Mouse (Mus musculus) heart, adult 2 months (tissue): ENCODE data around the gene B430218F22Rik. TPM values are rescaled to one million over a fixed set of nuclear protein-coding genes. Genes with fewer than 3 reads are reported as not detected.

Experiments
- DNase-seq, 2 experiments: peaks; one replicate each; pipeline ENCODE4 v3.0.0; 2021
- H3K27ac ChIP-seq: fragments of 200-600 bp; 2 replicates; pipeline ENCODE4 v1.8.1; 2022
- H3K27me3 ChIP-seq: fragments of 200-500 bp; 2 replicates; pipeline ENCODE4 v1.6.1; 2012; ENCODE audit warnings: mild to moderate bottlenecking, low read length, inconsistent platforms, mixed read lengths; ENCODE audit not compliant: control insufficient read depth, insufficient read depth
- H3K36me3 ChIP-seq: fragments of 200-500 bp; 2 replicates; pipeline ENCODE4 v1.6.1; 2012; ENCODE audit warnings: low read length, inconsistent platforms; ENCODE audit not compliant: control insufficient read depth, insufficient read depth
- H3K4me1 ChIP-seq: fragments of 200-500 bp; 2 replicates; pipeline ENCODE4 v1.6.1; 2011; ENCODE audit warnings: low read length; ENCODE audit not compliant: control insufficient read depth, insufficient read depth
- H3K4me3 ChIP-seq: fragments of 200-600 bp; 2 replicates; pipeline ENCODE4 v1.8.1; 2022
- H3K79me2 ChIP-seq: fragments of 200-500 bp; replicated peaks from 2 replicates; pipeline ENCODE4 v1.6.1; 2012; ENCODE audit warnings: mild to moderate bottlenecking, inconsistent platforms, low read length, moderate library complexity, mixed read lengths; ENCODE audit not compliant: control insufficient read depth, insufficient read depth
- H3K9ac ChIP-seq: fragments of 200-500 bp; 2 replicates; pipeline ENCODE4 v1.6.1; 2012; ENCODE audit warnings: low read depth, mild to moderate bottlenecking, control low read depth, inconsistent platforms, low read length, mixed read lengths
- CTCF ChIP-seq: fragments of 200-600 bp; IDR thresholded peaks from 2 replicates; pipeline ENCODE4 v1.8.1; 2022; ENCODE audit warnings: antibody characterized with exemption, mild to moderate bottlenecking, moderate library complexity
- EP300 ChIP-seq: fragments of 200-500 bp; IDR thresholded peaks from 2 replicates; pipeline ENCODE4 v1.6.1; 2011; ENCODE audit warnings: low read depth, low read length, control low read depth; ENCODE audit not compliant: insufficient read depth
- POLR2A ChIP-seq: fragments of 200-500 bp; IDR thresholded peaks from 2 replicates; pipeline ENCODE4 v1.6.1; 2011; ENCODE audit warnings: mild to moderate bottlenecking, low read depth, low read length, control low read depth; ENCODE audit not compliant: insufficient read depth
- WGBS: fragments of 180-500 bp; shearing (Covaris S2); methylation state at CpG from one replicate; pipeline ENCODE4 v1.1.7; 2018; 5-methylcytosine and 5-hydroxymethylcytosine counted together
- intact Hi-C: fragments of 180-260 bp; cut with DNase I; formaldehyde crosslinking; loops from one replicate; pipeline ENCODE4 v1.15.1; 2025
- long read RNA-seq: library from polyadenylated mRNA; stranded (forward); transcript quantifications from one replicate; pipeline ENCODE4 v2.0.0, GENCODE M21; 2021
- polyA plus RNA-seq: library from polyadenylated mRNA; depleted of rRNA; stranded (reverse); fragments of >200 nt; gene quantifications from 2 replicates; pipeline ENCODE4 v1.2.3, GENCODE M21; 2012; rRNA removed
- total RNA-seq, 2 experiments: library from RNA; stranded (reverse); gene quantifications; 2 replicates each; pipeline ENCODE4 v1.2.3; 2021

The B430218F22Rik gene
- total RNA-seq (under 1 TPM in 1 of 2 experiments, not detected in 1; 0.16 TPM), polyA plus RNA-seq (not detected in 2 replicates)
- long read RNA-seq, result 0 reads

DNA sequence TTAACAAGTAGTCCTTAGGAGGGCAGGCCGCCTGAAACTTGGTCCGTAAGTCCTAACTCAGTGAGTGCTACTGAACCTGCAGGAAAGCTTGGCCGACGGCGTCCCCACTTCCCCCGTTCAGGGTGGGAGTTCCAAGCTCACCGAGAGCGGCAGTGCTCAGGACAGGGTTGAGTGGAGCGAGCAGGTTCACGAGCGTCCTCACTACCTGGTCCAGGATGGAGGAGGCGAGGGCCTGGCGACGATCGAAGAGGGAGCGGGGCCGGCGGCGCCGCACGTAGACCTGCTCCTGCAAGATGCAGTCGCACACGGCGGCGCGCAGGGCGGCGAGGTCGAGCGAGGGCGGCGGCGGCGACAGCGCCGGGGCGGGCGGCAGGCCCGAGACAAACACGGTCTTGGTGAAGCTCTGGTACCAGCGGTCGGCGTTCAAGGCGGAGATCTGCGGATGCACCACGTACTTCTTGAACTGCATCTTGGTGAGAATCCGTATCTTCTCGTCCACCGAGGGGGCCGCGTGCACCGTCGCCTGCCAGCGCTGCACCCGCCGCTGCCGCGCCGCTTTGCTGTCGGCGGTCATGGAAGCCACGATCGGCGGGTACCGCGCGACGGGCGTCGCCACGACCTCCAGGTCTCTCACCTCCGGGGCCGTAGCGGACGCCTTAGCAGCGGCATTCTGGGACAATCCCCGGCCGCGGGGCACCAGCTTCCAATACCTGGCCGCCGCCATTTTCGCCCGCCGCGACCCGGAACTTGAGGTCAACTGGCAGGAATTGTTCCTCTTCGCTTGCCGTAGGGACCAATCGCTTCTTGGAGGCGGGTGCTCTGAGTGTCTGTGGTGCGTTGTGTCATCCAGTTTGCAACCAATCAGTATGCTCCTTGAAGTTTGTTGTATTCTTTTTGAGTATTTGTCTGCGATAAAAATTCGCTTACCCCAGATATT is at the start of gene B430218F22Rik, which contains the start of gene Mrps30:
Gene B430218F22Rik (plus strand): TSS at position 120 of the 937 bp plus-strand sequence.
Gene Mrps30 (minus strand): TSS at position 742 of the 937 bp plus-strand sequence.
- peak within 1 kb of the TSS; percentile 85 for H3K27ac ChIP-seq
- peak within 1 kb of the TSS; percentile 87 for H3K4me3 ChIP-seq
- peaks cover 10% of the 10 kb centered on the region for H3K36me3 ChIP-seq
- DNase-seq, result peak; percentile 94
- H3K79me2 ChIP-seq, result peaks cover 2% of the 10 kb centered on the region; the same call in 1 of the 2 replicates
- peaks cover 4% of the 10 kb centered on the region for H3K4me1 ChIP-seq
- intact Hi-C loops, result no loop called here
- H3K9ac ChIP-seq, result peak within 1 kb of the TSS; percentile 94
- TF ChIP-seq CTCF, result no peak
- peak; percentile 67; the same call in 1 of the 2 replicates for TF ChIP-seq EP300
- TF ChIP-seq POLR2A, result peak; percentile 57
- H3K27me3 ChIP-seq, result no peaks in the 10 kb centered on the region
- WGBS, result under 1% methylated on average over 88 of the region's 93 CpGs

DNA sequence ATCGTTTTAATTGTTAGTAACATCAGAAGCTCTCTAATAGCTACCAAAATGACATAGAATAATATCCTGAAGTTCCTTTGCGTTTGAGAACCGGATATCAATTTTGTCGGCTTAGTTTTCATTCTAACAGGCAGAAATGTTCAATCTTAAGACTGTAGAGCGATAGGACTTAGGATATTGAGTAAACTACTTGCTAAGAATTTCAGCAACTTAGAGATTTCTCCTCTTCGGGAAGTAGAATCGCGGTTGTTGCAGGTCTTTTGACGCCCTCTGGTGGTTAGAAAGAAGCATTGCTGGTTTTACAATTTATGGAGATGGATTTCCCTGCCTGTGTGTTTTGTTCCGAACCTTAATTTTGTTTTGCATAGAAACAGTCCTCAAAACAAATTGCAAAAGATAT is 36.2 kb upstream of the B430218F22Rik start:
- Histone ChIP-seq H3K9ac (no peak overlapping the region), H3K4me1 (peaks cover 1% of the 10 kb centered on the region), H3K27me3 (no peaks in the 10 kb centered on the region), H3K4me3 (no peak overlapping the region), H3K27ac (no peak overlapping the region), H3K79me2 (no peaks in the 10 kb centered on the region), H3K36me3 (no peaks in the 10 kb centered on the region)
- intact Hi-C loops, result loop anchor here (1.0 to 5.0 kb wide), 3 partner anchors 748 to 1018 kb away; partner anchors contain the start of gene Hcn1
- DNase-seq, result no peak
- TF ChIP-seq CTCF (peak; percentile 91), EP300 (no peak)
- 16% methylated on average over 10 of the region's 10 CpGs for WGBS

DNA sequence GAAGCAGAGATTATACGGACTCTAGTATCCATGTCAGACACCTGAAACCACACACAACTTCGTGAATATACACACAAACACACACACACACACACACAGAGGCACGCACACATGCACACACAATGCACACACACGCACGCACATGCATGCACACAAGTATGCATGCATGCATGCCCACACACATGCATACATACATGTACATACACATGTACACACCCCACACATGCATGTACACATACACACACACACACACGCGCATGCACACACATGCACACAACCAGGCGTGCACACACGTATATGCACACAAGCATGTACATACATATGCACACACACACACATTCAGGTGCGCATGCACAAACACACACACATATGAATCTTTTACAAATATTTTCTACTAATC is 35.6 kb upstream of the B430218F22Rik start:
- Histone ChIP-seq H3K9ac (no peak overlapping the region), H3K79me2 (no peaks in the 10 kb centered on the region), H3K36me3 (no peaks in the 10 kb centered on the region), H3K27ac (no peak overlapping the region), H3K27me3 (no peaks in the 10 kb centered on the region), H3K4me3 (no peak overlapping the region), H3K4me1 (peaks cover 1% of the 10 kb centered on the region)
- 89% methylated on average over 10 of the region's 10 CpGs for WGBS
- intact Hi-C loops, result loop anchor here (1.0 to 5.0 kb wide), 3 partner anchors 749 to 1019 kb away; partner anchors contain the start of gene Hcn1
- no peak for DNase-seq
- no peak for TF ChIP-seq CTCF
- TF ChIP-seq EP300, result no peak
- no peak for TF ChIP-seq POLR2A

DNA sequence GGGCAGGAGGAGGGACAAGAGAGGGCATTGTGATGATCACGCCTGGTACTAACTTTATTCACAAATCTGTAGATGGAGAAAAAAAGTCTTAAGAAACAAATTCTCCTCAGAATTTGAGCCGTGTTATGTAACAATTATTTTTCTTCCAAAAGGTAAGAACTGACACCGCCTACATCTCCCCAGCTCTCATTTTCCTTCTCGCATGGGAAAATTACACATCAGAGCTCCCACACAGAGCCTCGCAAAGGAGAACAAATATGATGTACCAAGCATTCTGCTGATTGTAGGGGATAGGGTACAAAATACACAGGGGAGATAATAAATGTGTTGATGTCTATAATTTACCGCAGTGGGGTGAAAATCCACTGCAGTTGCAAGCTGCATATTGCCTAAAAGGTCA is 23.1 kb upstream of the B430218F22Rik start:
- no peaks in the 10 kb centered on the region for H3K27me3 ChIP-seq
- H3K9ac ChIP-seq, result no peak overlapping the region
- H3K79me2 ChIP-seq, result no peaks in the 10 kb centered on the region
- no peak overlapping the region for H3K4me3 ChIP-seq
- no peak overlapping the region for H3K27ac ChIP-seq
- intact Hi-C loops, result no loop called here
- H3K4me1 ChIP-seq, result no peaks in the 10 kb centered on the region
- no peak for DNase-seq
- 83% methylated on average over 6 of the region's 6 CpGs for WGBS
- H3K36me3 ChIP-seq, result no peaks in the 10 kb centered on the region
- no peak for TF ChIP-seq EP300

DNA sequence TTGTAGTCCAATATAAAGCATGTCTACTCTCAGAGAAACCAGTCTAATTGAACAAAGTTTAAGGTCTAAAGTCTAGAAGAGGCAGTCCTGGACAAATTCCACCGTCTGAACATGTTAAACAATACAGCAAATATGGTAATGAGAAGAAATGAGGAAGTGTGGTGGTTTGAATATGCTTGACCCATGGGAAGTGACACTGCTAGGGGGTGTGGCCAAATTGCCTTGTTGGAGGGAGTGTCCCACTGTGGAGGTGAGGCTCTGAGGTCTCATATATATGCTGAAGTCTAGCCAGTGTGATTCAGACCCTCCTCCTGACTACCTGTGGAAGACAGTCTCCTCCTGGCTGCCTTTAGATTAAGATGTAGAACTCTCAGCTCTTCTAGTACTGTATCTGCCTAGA is 20.7 kb upstream of the B430218F22Rik start:
- 74% methylated on average over 1 of the region's 1 CpGs for WGBS

DNA sequence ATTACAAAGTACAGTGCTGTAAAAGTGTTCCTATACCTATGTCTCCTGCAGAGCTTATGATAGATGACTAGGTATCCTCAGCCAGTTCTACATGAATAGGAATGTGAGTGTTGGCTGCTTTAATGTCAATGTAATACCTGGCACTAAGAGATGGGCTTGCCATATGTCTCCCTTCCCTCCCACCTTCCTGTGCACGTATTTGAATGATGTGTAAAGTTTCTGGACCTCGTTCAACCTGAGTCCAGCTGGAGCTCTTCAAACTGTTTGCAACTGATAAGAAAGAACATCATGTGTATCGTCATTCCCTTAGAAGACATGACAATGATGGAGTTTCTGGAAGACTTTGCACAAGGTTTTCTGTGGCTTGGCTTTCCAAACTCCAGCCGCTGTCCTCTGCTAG is 13.6 kb upstream of the B430218F22Rik start:
- no peaks in the 10 kb centered on the region; the same call in 1 of the 2 replicates for H3K36me3 ChIP-seq
- no peak overlapping the region for H3K9ac ChIP-seq
- no peaks in the 10 kb centered on the region for H3K4me1 ChIP-seq
- no peak overlapping the region for H3K4me3 ChIP-seq
- no peaks in the 10 kb centered on the region for H3K27me3 ChIP-seq
- TF ChIP-seq POLR2A (no peak), EP300 (no peak), CTCF (no peak)
- H3K27ac ChIP-seq, result no peak overlapping the region
- 39% methylated on average over 4 of the region's 4 CpGs for WGBS
- no peaks in the 10 kb centered on the region for H3K79me2 ChIP-seq
- no peak for DNase-seq
- intact Hi-C loops, result no loop called here

More for the DNA sequence above, 20.7 kb upstream of the B430218F22Rik start:
- no peak for DNase-seq
- Histone ChIP-seq H3K79me2 (no peaks in the 10 kb centered on the region), H3K36me3 (no peaks in the 10 kb centered on the region), H3K4me1 (no peaks in the 10 kb centered on the region), H3K9ac (no peak overlapping the region), H3K27ac (no peak overlapping the region), H3K4me3 (no peak overlapping the region), H3K27me3 (no peaks in the 10 kb centered on the region)
- no peak for TF ChIP-seq POLR2A
- TF ChIP-seq EP300, result no peak
- no peak for TF ChIP-seq CTCF
- intact Hi-C loops, result no loop called here
